Comparison of ENCODE assay signal across 17 mouse cellular contexts in genomic region chr8:35934115-35934607, GRCm38 (mm10).
DNase-seq lines count a peak whose midpoint lies in the region; ATAC-seq and TF ChIP-seq lines count a peak whose summit lies in the region.
"Had no signal": no experiment of that assay in that cellular context is flagged by ENCODE, and none has a peak within 500 bp of the region (broad histone marks: within the 10 kb centered on the region; RNA-seq: fewer than 3 reads in every experiment).

No protein-coding gene starts in this region.

- H3K4me1 ChIP-seq in neural tube, embryonic 11.5 days (ENCODE audit: control insufficient read depth, insufficient read depth, low read length), result no peaks in the 10 kb centered on the region; the same call in 1 of the 2 replicates
- no peaks in the 10 kb centered on the region for H3K4me1 ChIP-seq in forebrain, postnatal 0 days (ENCODE audit: insufficient read depth)
- H3K4me1 ChIP-seq in midbrain, embryonic 10.5 days, result peaks cover 13% of the 10 kb centered on the region
- peaks cover 12% of the 10 kb centered on the region for H3K4me1 ChIP-seq in neural tube, embryonic 13.5 days (replicated peaks)
- H3K4me1 ChIP-seq: limb, embryonic 10.5 days; liver, embryonic 13.5 days had no signal

- intact Hi-C loops in heart, postnatal 36 days (cut with DNase I), result no loop called here

- 82% methylated on average over 7 of the region's 7 CpGs for WGBS in neural tube, embryonic 11.5 days
- WGBS in forebrain, postnatal 0 days, result 31% methylated on average over 7 of the region's 7 CpGs
- 86% methylated on average over 7 of the region's 7 CpGs for WGBS in midbrain, embryonic 10.5 days
- 58% methylated on average over 7 of the region's 7 CpGs for WGBS in neural tube, embryonic 13.5 days

- no peak overlapping the region for H3K4me2 ChIP-seq in neural tube, embryonic 11.5 days (ENCODE audit: low read depth)
- H3K4me2 ChIP-seq in forebrain, postnatal 0 days (ENCODE audit: low read depth), result no peak overlapping the region
- H3K4me2 ChIP-seq in neural tube, embryonic 13.5 days, result no peak overlapping the region
- H3K4me2 ChIP-seq: liver, embryonic 13.5 days had no signal

- no peak overlapping the region for H3K9ac ChIP-seq in neural tube, embryonic 11.5 days (ENCODE audit: low read length)
- no peak overlapping the region for H3K9ac ChIP-seq in forebrain, postnatal 0 days
- no peak overlapping the region for H3K9ac ChIP-seq in neural tube, embryonic 13.5 days
- H3K9ac ChIP-seq: liver, embryonic 13.5 days had no signal

- H3K36me3 ChIP-seq in neural tube, embryonic 11.5 days (ENCODE audit: control insufficient read depth, insufficient read depth, low read length), result no peaks in the 10 kb centered on the region
- H3K36me3 ChIP-seq in forebrain, postnatal 0 days (ENCODE audit: insufficient read depth), result no peaks in the 10 kb centered on the region
- no peaks in the 10 kb centered on the region for H3K36me3 ChIP-seq in midbrain, embryonic 10.5 days
- H3K36me3 ChIP-seq in neural tube, embryonic 13.5 days, result no peaks in the 10 kb centered on the region
- H3K36me3 ChIP-seq: limb, embryonic 10.5 days; liver, embryonic 13.5 days had no signal

- no peak overlapping the region for H3K27ac ChIP-seq in neural tube, embryonic 11.5 days (ENCODE audit: low read depth, low read length)
- H3K27ac ChIP-seq in forebrain, postnatal 0 days (ENCODE audit: low read depth, low read length), result peak overlapping the region; percentile 57
- H3K27ac ChIP-seq in midbrain, embryonic 10.5 days (replicated peaks), result 0 out of 2 replicates have a peak overlapping the region, but pooled peaks have one; percentile 60
- peak overlapping the region; percentile 89 for H3K27ac ChIP-seq in neural tube, embryonic 13.5 days (replicated peaks)
- H3K27ac ChIP-seq: gastrocnemius, adult 2 months; heart, adult 2 months; kidney, postnatal 0 days; limb, embryonic 10.5 days; liver, embryonic 13.5 days had no signal

- no peak for DNase-seq in neural tube, embryonic 11.5 days (ENCODE audit: low spot score)
- no peak for DNase-seq in neural tube, embryonic 10.5 days (ENCODE audit: extremely low spot score, low spot score)
- no peak for DNase-seq in forebrain, postnatal 0 days
- no peak for DNase-seq in midbrain, embryonic 10.5 days (ENCODE audit: low spot score)
- no peak for DNase-seq in adrenal gland, postnatal 10 days
- DNase-seq in heart, postnatal 36 days, result no peak
- no peak for DNase-seq in adrenal gland, adult 8-10 months
- DNase-seq: gastrocnemius, adult 2 months; liver, embryonic 13.5 days; thymus, postnatal 36 days had no signal

- TF ChIP-seq CTCF in forebrain, postnatal 0 days (IDR thresholded peaks at IDR 0.05; ENCODE audit: low read depth), result no peak

- H3K4me3 ChIP-seq in neural tube, embryonic 11.5 days (ENCODE audit: low read depth, low read length), result no peak overlapping the region
- no peak overlapping the region for H3K4me3 ChIP-seq in forebrain, postnatal 0 days (ENCODE audit: low read depth, low read length)
- no peak overlapping the region for H3K4me3 ChIP-seq in midbrain, embryonic 10.5 days
- no peak overlapping the region for H3K4me3 ChIP-seq in neural tube, embryonic 13.5 days
- H3K4me3 ChIP-seq: gastrocnemius, adult 2 months; heart, adult 2 months; limb, embryonic 10.5 days; liver, embryonic 13.5 days had no signal

- peak; percentile 26; the same call in 1 of the 2 replicates for ATAC-seq in neural tube, embryonic 11.5 days (ENCODE audit: insufficient read depth, low FRiP score, low TSS enrichment)
- ATAC-seq in forebrain, postnatal 0 days, result peak; percentile 8; the same call in 1 of the 2 replicates
- peak; percentile 38 for ATAC-seq in neural tube, embryonic 13.5 days (ENCODE audit: low read depth)
- ATAC-seq: CD4-positive, CD25-positive, alpha-beta regulatory T cell, adult 4 months; inflammation-experienced regulatory T-cells, adult 6 months; lung, postnatal 0 days had no signal

- no peaks in the 10 kb centered on the region for H3K9me3 ChIP-seq in neural tube, embryonic 11.5 days (ENCODE audit: control insufficient read depth, low read length)
- no peaks in the 10 kb centered on the region for H3K9me3 ChIP-seq in forebrain, postnatal 0 days (ENCODE audit: low read length)
- no peaks in the 10 kb centered on the region for H3K9me3 ChIP-seq in midbrain, embryonic 10.5 days (replicated peaks)
- H3K9me3 ChIP-seq in neural tube, embryonic 13.5 days, result no peaks in the 10 kb centered on the region
- H3K9me3 ChIP-seq: limb, embryonic 10.5 days; liver, embryonic 13.5 days had no signal

- H3K27me3 ChIP-seq in neural tube, embryonic 11.5 days (ENCODE audit: control insufficient read depth, insufficient read depth, low read length), result no peaks in the 10 kb centered on the region
- no peaks in the 10 kb centered on the region for H3K27me3 ChIP-seq in forebrain, postnatal 0 days (ENCODE audit: insufficient read depth, low read length)
- H3K27me3 ChIP-seq in midbrain, embryonic 10.5 days (ENCODE audit: low read depth, poor library complexity, severe bottlenecking), result no peaks in the 10 kb centered on the region
- no peaks in the 10 kb centered on the region for H3K27me3 ChIP-seq in neural tube, embryonic 13.5 days
- H3K27me3 ChIP-seq: liver, embryonic 13.5 days had no signal
